Mouse (Mus musculus): ENCODE data around the gene Padi2.

Padi2 gene

GRCm38 (mm10) chr4:140917451-140917850, 11.3 kb downstream of the Padi2 start:
- ATAC-seq (ENCODE audit: insufficient number of reproducible peaks, low FRiP score, low TSS enrichment), result no peak

- ATAC-seq (ENCODE audit: insufficient number of reproducible peaks, low FRiP score, low TSS enrichment), result no peak
Observed at GRCm38 (mm10) chr4:140919974-140920836, 14.1 kb downstream of the Padi2 start.

GRCm38 (mm10) chr4:140922508-140922907, 16.4 kb downstream of the Padi2 start:
- no peak for ATAC-seq (ENCODE audit: insufficient number of reproducible peaks, low FRiP score, low TSS enrichment)

- ATAC-seq (ENCODE audit: insufficient number of reproducible peaks, low FRiP score, low TSS enrichment), result no peak
Observed at GRCm38 (mm10) chr4:140925648-140926047, 19.5 kb downstream of the Padi2 start.

- no peak for ATAC-seq (ENCODE audit: insufficient number of reproducible peaks, low FRiP score, low TSS enrichment)
Observed at GRCm38 (mm10) chr4:140928349-140928748, 22.2 kb downstream of the Padi2 start.

GRCm38 (mm10) chr4:140929745-140930144, 23.6 kb downstream of the Padi2 start:
- no peak for ATAC-seq (ENCODE audit: insufficient number of reproducible peaks, low FRiP score, low TSS enrichment)

GRCm38 (mm10) chr4:140930900-140931470, 24.8 kb downstream of the Padi2 start:
- ATAC-seq (ENCODE audit: insufficient number of reproducible peaks, low FRiP score, low TSS enrichment), result no peak

GRCm38 (mm10) chr4:140935643-140936042, 29.5 kb downstream of the Padi2 start:
- no peak for ATAC-seq (ENCODE audit: insufficient number of reproducible peaks, low FRiP score, low TSS enrichment)

GRCm38 (mm10) chr4:140944356-140944755, 38.2 kb downstream of the Padi2 start:
- no peak for ATAC-seq (ENCODE audit: insufficient number of reproducible peaks, low FRiP score, low TSS enrichment)

- no peak for ATAC-seq (ENCODE audit: insufficient number of reproducible peaks, low FRiP score, low TSS enrichment)
Observed at GRCm38 (mm10) chr4:140944961-140945442, 38.9 kb downstream of the Padi2 start.

GRCm38 (mm10) chr4:140945571-140945970, 39.4 kb downstream of the Padi2 start:
- ATAC-seq (ENCODE audit: insufficient number of reproducible peaks, low FRiP score, low TSS enrichment), result no peak

GRCm38 (mm10) chr4:140946048-140946447, 39.9 kb downstream of the Padi2 start:
- ATAC-seq (ENCODE audit: insufficient number of reproducible peaks, low FRiP score, low TSS enrichment), result no peak

- no peak for ATAC-seq (ENCODE audit: insufficient number of reproducible peaks, low FRiP score, low TSS enrichment)
Observed at GRCm38 (mm10) chr4:140946580-140947205, 40.5 kb downstream of the Padi2 start.

- ATAC-seq (ENCODE audit: insufficient number of reproducible peaks, low FRiP score, low TSS enrichment), result no peak
Observed at GRCm38 (mm10) chr4:140947487-140948440, 41.6 kb downstream of the Padi2 start.

- ATAC-seq (ENCODE audit: insufficient number of reproducible peaks, low FRiP score, low TSS enrichment), result no peak
Observed at GRCm38 (mm10) chr4:140948481-140948880, 42.3 kb downstream of the Padi2 start.

GRCm38 (mm10) chr4:140949052-140949451, 42.9 kb downstream of the Padi2 start:
- ATAC-seq (ENCODE audit: insufficient number of reproducible peaks, low FRiP score, low TSS enrichment), result no peak

- no peak for ATAC-seq (ENCODE audit: insufficient number of reproducible peaks, low FRiP score, low TSS enrichment)
Observed at GRCm38 (mm10) chr4:140949616-140950015, 43.5 kb downstream of the Padi2 start.

- ATAC-seq (ENCODE audit: insufficient number of reproducible peaks, low FRiP score, low TSS enrichment), result no peak
Observed at GRCm38 (mm10) chr4:140950574-140950973, 44.4 kb downstream of the Padi2 start.

GRCm38 (mm10) chr4:140951861-140952641, 45.9 kb downstream of the Padi2 start:
- no peak for ATAC-seq (ENCODE audit: insufficient number of reproducible peaks, low FRiP score, low TSS enrichment)
